Mouse (Mus musculus) embryonic facial prominence, embryonic 14.5 days (tissue): ENCODE results near the gene Slc10a6. TPM values are rescaled to one million over a fixed set of nuclear protein-coding genes. Genes with fewer than 3 reads are reported as not detected.

Experiments
- ATAC-seq: fragments of 200-750 bp; cut with Nextera tagmentation; 2 replicates; pipeline ENCODE4 v1.8.0; 2017; ENCODE audit warnings: low read depth, moderate number of reproducible peaks, moderate TSS enrichment
- DNase-seq: peaks from one replicate; pipeline ENCODE4 v3.0.0-alpha.2; 2015; ENCODE audit warnings: low spot score
- H3K27ac ChIP-seq: fragments of 300-500 bp; sonication (generic); replicated peaks from 2 replicates; pipeline ENCODE4 v1.5.1; 2014; ENCODE audit warnings: low read depth, mild to moderate bottlenecking, low read length, moderate library complexity
- H3K27me3 ChIP-seq: fragments of 300-500 bp; sonication (generic); replicated peaks from 2 replicates; pipeline ENCODE4 v1.6.1; 2014; ENCODE audit warnings: low read length; ENCODE audit not compliant: control insufficient read depth, insufficient read depth
- H3K36me3 ChIP-seq: fragments of 300-500 bp; sonication (generic); 2 replicates; pipeline ENCODE4 v1.6.1; 2014; ENCODE audit warnings: low read length, mixed read lengths; ENCODE audit not compliant: control insufficient read depth, insufficient read depth
- H3K4me1 ChIP-seq: fragments of 300-500 bp; sonication (generic); 2 replicates; pipeline ENCODE4 v1.6.1; 2014; ENCODE audit warnings: antibody characterized with exemption, low read length; ENCODE audit not compliant: control insufficient read depth, insufficient read depth
- H3K4me2 ChIP-seq: fragments of 300-500 bp; sonication (generic); 2 replicates; pipeline ENCODE4 v1.6.1; 2014; ENCODE audit warnings: low read depth, mild to moderate bottlenecking, low read length, moderate library complexity, mixed read lengths
- H3K4me3 ChIP-seq: fragments of 300-500 bp; sonication (generic); 2 replicates; pipeline ENCODE4 v1.5.1; 2014; ENCODE audit warnings: low read depth, mild to moderate bottlenecking, low read length
- H3K9ac ChIP-seq: fragments of 300-500 bp; sonication (generic); 2 replicates; pipeline ENCODE4 v1.6.1; 2014; ENCODE audit warnings: low read depth, mild to moderate bottlenecking, low read length, moderate library complexity, mixed read lengths
- H3K9me3 ChIP-seq: fragments of 300-500 bp; sonication (generic); 2 replicates; pipeline ENCODE4 v1.6.1; 2016; ENCODE audit warnings: low read length; ENCODE audit not compliant: control insufficient read depth
- WGBS: fragments of 180-500 bp; shearing (Covaris S2); extraction: QIAGEN DNeasy Blood & Tissue Kit; methylation state at CpG from one replicate; pipeline ENCODE4 v1.1.7; 2014; 5-methylcytosine and 5-hydroxymethylcytosine counted together
- polyA plus RNA-seq: library from polyadenylated mRNA; unstranded; fragments of >200 nt; fragmentation: Nextera tagmentation; extraction: Ambion mirVana; gene quantifications from 2 replicates; pipeline ENCODE4 v1.2.1, GENCODE M21; 2014

The Slc10a6 gene
- polyA plus RNA-seq, 1 experiment from 2014 or later = 1.6 TPM

DNA sequence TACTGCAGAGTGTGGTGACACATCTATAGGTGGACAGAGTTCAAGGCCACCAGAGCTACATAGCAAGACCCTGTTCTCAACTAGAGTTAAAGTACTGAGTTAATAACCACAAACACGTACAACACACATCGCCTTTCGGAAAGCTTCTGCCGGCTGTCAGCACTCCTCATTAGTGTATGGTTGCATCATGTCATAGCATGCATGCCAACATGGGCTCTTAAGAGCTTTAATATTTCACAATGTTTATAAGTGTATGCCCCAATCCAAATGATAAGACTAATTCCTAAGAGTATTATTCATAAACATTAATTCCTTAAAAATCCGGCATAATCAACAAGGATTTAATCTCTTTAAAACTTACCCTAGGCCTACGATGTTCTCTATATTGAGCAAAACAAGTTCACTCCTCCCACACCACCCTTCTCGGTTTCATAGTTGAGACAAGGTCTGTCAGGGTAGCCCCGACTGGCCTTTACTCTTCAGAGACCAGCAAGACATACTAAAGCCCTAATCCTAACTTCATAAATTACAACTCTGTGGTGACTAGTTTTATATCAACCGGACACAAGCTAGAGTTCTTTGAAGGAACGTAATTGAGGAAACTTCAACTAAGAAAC, 18.2 kb downstream of the Slc10a6 start:
- no peak for ATAC-seq
- H3K4me2 ChIP-seq = no peak overlapping the region
- H3K4me1 ChIP-seq = no peaks in the 10 kb centered on the region
- no peak for DNase-seq
- H3K36me3 ChIP-seq = no peaks in the 10 kb centered on the region
- H3K9me3 ChIP-seq = no peaks in the 10 kb centered on the region
- no peaks in the 10 kb centered on the region for H3K27me3 ChIP-seq
- H3K4me3 ChIP-seq = no peak overlapping the region
- 84% methylated on average over 10 of the region's 10 CpGs for WGBS
- no peak overlapping the region for H3K27ac ChIP-seq
- no peak overlapping the region for H3K9ac ChIP-seq

- Histone ChIP-seq H3K4me2 (no peak overlapping the region), H3K4me1 (no peaks in the 10 kb centered on the region), H3K36me3 (no peaks in the 10 kb centered on the region), H3K9ac (no peak overlapping the region), H3K27me3 (no peaks in the 10 kb centered on the region), H3K4me3 (no peak overlapping the region), H3K9me3 (no peaks in the 10 kb centered on the region), H3K27ac (no peak overlapping the region)
- WGBS = 53% methylated on average over 5 of the region's 5 CpGs
- ATAC-seq = no peak
- peak; percentile 44 for DNase-seq
Measured at GRCm38 (mm10) chr5:103610148-103610547, 19.1 kb downstream of the Slc10a6 start.

- no peak overlapping the region for H3K27ac ChIP-seq
- H3K36me3 ChIP-seq = no peaks in the 10 kb centered on the region
- H3K9ac ChIP-seq = no peak overlapping the region
- H3K27me3 ChIP-seq = no peaks in the 10 kb centered on the region
- H3K4me3 ChIP-seq = no peak overlapping the region
- no peak for DNase-seq
- WGBS = 80% methylated on average over 7 of the region's 7 CpGs
- H3K9me3 ChIP-seq = no peaks in the 10 kb centered on the region
- no peak overlapping the region for H3K4me2 ChIP-seq
- no peak for ATAC-seq
- no peaks in the 10 kb centered on the region for H3K4me1 ChIP-seq
Measured at GRCm38 (mm10) chr5:103605707-103606106, 23.5 kb downstream of the Slc10a6 start.

GRCm38 (mm10) chr5:103603115-103603893, 25.9 kb downstream of the Slc10a6 start:
- ATAC-seq = no peak
- peak; percentile 25 for DNase-seq
- H3K4me2 ChIP-seq = no peak overlapping the region
- H3K4me1 ChIP-seq = no peaks in the 10 kb centered on the region; the same call in 1 of the 2 replicates
- WGBS = 53% methylated on average over 11 of the region's 11 CpGs
- H3K4me3 ChIP-seq = no peak overlapping the region
- H3K27ac ChIP-seq = no peak overlapping the region
- no peaks in the 10 kb centered on the region for H3K27me3 ChIP-seq
- H3K36me3 ChIP-seq = peaks cover 4% of the 10 kb centered on the region; the same call in 1 of the 2 replicates
- H3K9ac ChIP-seq = no peak overlapping the region
- H3K9me3 ChIP-seq = no peaks in the 10 kb centered on the region

DNA sequence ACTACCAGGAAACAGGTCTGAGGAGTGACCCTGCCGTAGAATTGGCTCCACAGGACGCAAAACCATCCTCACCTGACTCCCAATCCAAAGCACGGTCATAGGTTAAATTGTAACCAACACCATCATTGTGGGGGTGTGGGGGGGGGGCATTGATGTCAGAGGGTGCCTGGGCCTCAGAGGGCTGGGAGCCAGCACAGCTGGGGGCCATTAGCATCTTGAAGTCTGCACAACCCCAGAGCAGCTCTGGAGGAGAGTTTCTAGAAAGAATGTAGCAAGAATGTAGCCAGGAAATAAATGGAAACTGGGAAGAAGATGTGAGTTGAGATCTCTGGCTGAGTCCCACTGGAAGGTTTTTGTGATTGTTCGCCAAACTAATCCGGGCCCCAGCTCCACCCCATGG, 30.3 kb downstream of the Slc10a6 start:
- Histone ChIP-seq H3K9ac (no peak overlapping the region), H3K27ac (0 out of 2 replicates have a peak overlapping the region, but pooled peaks have one; percentile 7), H3K36me3 (peaks cover 6% of the 10 kb centered on the region; the same call in 1 of the 2 replicates), H3K4me1 (no peaks in the 10 kb centered on the region; the same call in 1 of the 2 replicates), H3K9me3 (no peaks in the 10 kb centered on the region), H3K4me2 (no peak overlapping the region), H3K4me3 (no peak overlapping the region), H3K27me3 (no peaks in the 10 kb centered on the region)
- ATAC-seq = no peak
- WGBS = 61% methylated on average over 5 of the region's 5 CpGs
- DNase-seq = peak; percentile 61

DNA sequence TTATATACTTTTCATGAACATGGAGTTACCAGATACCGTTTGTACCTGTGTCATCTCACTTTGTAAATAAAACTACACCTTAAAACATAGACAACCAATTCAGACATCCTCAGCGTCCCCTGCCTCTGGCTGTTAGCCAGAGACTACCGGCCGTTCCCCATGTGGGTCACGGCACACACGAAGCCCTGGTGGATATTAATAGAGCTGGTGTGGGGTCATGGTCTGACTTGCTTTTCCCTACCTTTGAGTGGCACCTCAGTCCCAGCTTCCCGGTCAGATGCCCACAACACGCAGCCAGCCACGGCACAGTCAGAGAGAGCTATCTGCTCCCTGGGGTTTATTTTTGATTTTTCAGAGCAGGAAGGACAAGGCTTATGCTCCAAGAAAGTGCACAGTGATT, 30.9 kb downstream of the Slc10a6 start:
- Histone ChIP-seq H3K36me3 (peaks cover 10% of the 10 kb centered on the region; the same call in 1 of the 2 replicates), H3K9me3 (no peaks in the 10 kb centered on the region), H3K4me3 (no peak overlapping the region), H3K27ac (no peak overlapping the region), H3K4me1 (no peaks in the 10 kb centered on the region; the same call in 1 of the 2 replicates), H3K9ac (no peak overlapping the region), H3K4me2 (no peak overlapping the region), H3K27me3 (no peaks in the 10 kb centered on the region)
- no peak for ATAC-seq
- no peak for DNase-seq
- 84% methylated on average over 9 of the region's 9 CpGs for WGBS

DNA sequence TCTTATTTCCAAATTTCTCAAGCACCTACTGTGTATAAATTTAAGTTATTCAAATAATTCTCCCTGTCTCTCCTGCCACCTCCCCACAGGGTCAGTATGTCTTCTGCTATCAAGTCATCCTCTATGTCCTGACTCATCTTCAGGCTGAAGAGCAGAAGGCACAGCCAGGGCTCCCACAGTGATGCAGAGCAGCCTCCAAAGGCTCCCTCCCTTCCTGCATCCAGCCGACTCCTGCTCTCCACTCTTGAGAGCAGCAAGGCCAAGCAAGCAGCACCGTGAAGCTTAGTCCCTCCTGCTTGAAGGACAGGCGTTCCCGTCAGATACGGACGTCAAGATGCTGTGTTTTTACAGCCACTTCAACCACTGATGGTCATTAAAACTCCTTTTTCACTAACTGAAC, 31.6 kb downstream of the Slc10a6 start:
- Histone ChIP-seq H3K4me3 (no peak overlapping the region), H3K9ac (no peak overlapping the region), H3K27me3 (no peaks in the 10 kb centered on the region), H3K4me2 (no peak overlapping the region), H3K27ac (no peak overlapping the region), H3K4me1 (no peaks in the 10 kb centered on the region; the same call in 1 of the 2 replicates), H3K9me3 (no peaks in the 10 kb centered on the region), H3K36me3 (peaks cover 10% of the 10 kb centered on the region; the same call in 1 of the 2 replicates)
- WGBS = 66% methylated on average over 6 of the region's 6 CpGs
- ATAC-seq (no peak), DNase-seq (no peak)

DNA sequence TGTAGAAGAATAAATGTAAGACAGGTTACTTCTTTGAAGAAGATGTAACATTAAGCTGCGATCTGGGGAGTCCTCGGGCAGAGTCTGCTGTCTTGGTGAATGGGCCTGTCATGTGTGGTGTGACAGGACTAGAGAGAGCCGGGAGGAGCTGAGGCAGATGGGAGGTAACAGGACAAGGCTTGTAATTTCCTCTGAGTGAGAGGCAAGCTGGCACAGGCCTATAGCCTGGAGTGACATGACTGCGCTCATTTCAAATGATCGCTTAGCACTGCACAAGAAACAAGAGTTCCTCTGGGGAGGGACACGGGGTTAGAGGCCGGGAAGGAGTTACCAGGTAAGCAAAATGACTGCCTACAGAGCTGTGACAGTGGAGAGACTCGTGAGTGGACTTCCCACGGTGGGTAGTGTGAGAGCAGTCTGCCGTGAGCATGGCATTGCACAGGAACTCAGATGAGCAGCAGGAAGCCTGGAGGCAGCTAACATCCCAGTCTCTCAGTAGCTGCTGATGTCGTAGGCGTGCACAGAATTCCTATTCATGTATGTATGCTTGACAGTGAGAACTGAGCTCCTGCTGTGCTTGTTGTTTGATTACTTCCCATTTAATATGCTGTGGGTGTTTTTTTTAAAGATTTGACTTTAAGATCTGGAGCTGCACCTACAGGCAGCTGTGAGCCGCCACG, 32.6 kb downstream of the Slc10a6 start:
- H3K4me3 ChIP-seq = no peak overlapping the region
- H3K4me1 ChIP-seq = no peaks in the 10 kb centered on the region; the same call in 1 of the 2 replicates
- H3K4me2 ChIP-seq = no peak overlapping the region
- peak overlapping the region; percentile 52 for H3K27ac ChIP-seq
- DNase-seq (peak; percentile 82), ATAC-seq (peak; percentile 84)
- H3K36me3 ChIP-seq = peaks cover 10% of the 10 kb centered on the region; the same call in 1 of the 2 replicates
- H3K9me3 ChIP-seq = no peaks in the 10 kb centered on the region
- whole genome bisulfite sequencing = 64% methylated on average over 14 of the region's 14 CpGs
- H3K27me3 ChIP-seq = no peaks in the 10 kb centered on the region
- H3K9ac ChIP-seq = no peak overlapping the region
